In the genomic region with DNA sequence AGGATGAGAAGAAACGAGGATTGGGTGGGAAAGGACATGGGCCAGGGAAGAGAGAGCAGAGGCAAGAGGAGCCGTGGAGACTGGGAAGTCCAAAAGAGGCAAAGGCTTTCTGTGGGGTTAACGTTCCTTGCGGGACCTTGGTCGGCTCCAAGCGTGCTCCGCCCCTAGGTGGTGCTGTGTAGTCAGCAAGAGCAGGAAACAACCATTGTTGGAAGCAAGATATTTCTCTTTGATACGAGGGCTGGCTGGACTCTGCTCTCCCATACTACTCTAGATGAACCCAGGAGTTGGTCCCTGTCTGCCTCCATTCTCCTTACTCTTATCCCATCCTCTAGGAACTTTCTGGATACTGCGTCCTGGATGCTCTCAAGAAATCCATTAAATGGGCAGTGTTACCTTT, we compare ENCODE assay signal across 8 mouse cellular contexts.
DNase-seq lines count a peak whose midpoint lies in the region; ATAC-seq and TF ChIP-seq lines count a peak whose summit lies in the region.

No protein-coding gene starts in this region.

- H3K4me1 ChIP-seq in heart, embryonic 10.5 days: peaks cover 4% of the 10 kb centered on the region; the same call in 1 of the 2 replicates
- H3K4me1 ChIP-seq in liver, postnatal 0 days (ENCODE audit: insufficient read depth): no peaks in the 10 kb centered on the region

- H3K27ac ChIP-seq in heart, embryonic 10.5 days: no peak overlapping the region
- H3K27ac ChIP-seq in liver, postnatal 0 days (ENCODE audit: low read depth): no peak overlapping the region

- no peaks in the 10 kb centered on the region for H3K79me3 ChIP-seq in C2C12 (ENCODE audit: low read depth)

- H3ac ChIP-seq in C2C12 (ENCODE audit: control insufficient read depth, insufficient read length, low read depth): peak overlapping the region; percentile 48

- H3K79me2 ChIP-seq in C2C12 (ENCODE audit: control insufficient read depth, insufficient read depth): no peaks in the 10 kb centered on the region

- ATAC-seq in liver, postnatal 0 days: no peak
- ATAC-seq in megakaryocyte, adult 5-6 weeks (ENCODE audit: poor library complexity, severe bottlenecking): no peak

- TF ChIP-seq EP300 in liver, postnatal 0 days (IDR thresholded peaks at IDR 0.05; ENCODE audit: low read depth): no peak

- TF ChIP-seq CTCF in C2C12 (IDR thresholded peaks at IDR 0.05; ENCODE audit: control insufficient read depth, insufficient read depth, insufficient read length): peak; percentile 83
- TF ChIP-seq CTCF in liver, postnatal 0 days (IDR thresholded peaks at IDR 0.05; ENCODE audit: low read depth): peak; percentile 64

- 17% methylated on average over 9 of the region's 9 CpGs for WGBS in heart, embryonic 10.5 days
- WGBS in liver, postnatal 0 days (ENCODE audit: insufficient replicate concordance): 15% methylated on average over 9 of the region's 9 CpGs

- no peak overlapping the region for H3K4me2 ChIP-seq in liver, postnatal 0 days (ENCODE audit: low read depth, low read length)

- no peak overlapping the region for H3K4me3 ChIP-seq in C2C12 (ENCODE audit: insufficient read depth, poor library complexity, severe bottlenecking)
- H3K4me3 ChIP-seq in heart, embryonic 10.5 days: no peak overlapping the region
- H3K4me3 ChIP-seq in liver, postnatal 0 days (ENCODE audit: low read depth, low read length): no peak overlapping the region

- no peaks in the 10 kb centered on the region for H3K36me3 ChIP-seq in C2C12 (ENCODE audit: control insufficient read depth, insufficient read depth)
- no peaks in the 10 kb centered on the region for H3K36me3 ChIP-seq in heart, embryonic 10.5 days
- no peaks in the 10 kb centered on the region for H3K36me3 ChIP-seq in liver, postnatal 0 days (replicated peaks; ENCODE audit: insufficient read depth, low read length)

- no peak overlapping the region for H3K9ac ChIP-seq in liver, postnatal 0 days (replicated peaks)

- H3K9me3 ChIP-seq in heart, embryonic 10.5 days: no peaks in the 10 kb centered on the region
- no peaks in the 10 kb centered on the region for H3K9me3 ChIP-seq in liver, postnatal 0 days (ENCODE audit: low read length)

- peak; percentile 68 to 86 for DNase-seq in adrenal gland, adult (ENCODE audit: inconsistent age in 2 of 2, low spot score in 1 of 2)
- peak; percentile 61 for DNase-seq in embryo, embryonic 9.5 days (ENCODE audit: extremely low spot score)
- DNase-seq in heart, embryonic 10.5 days (ENCODE audit: low spot score): peak; percentile 78
- DNase-seq in kidney, postnatal 36 days: peak; percentile 76 to 91
- peak; percentile 52 for DNase-seq in liver, postnatal 0 days
- DNase-seq in right cerebral cortex, postnatal 25 days: peak; percentile 49

- no peaks in the 10 kb centered on the region for H3K27me3 ChIP-seq in C2C12 (ENCODE audit: control insufficient read depth, insufficient read depth, insufficient read length)
- H3K27me3 ChIP-seq in heart, embryonic 10.5 days (ENCODE audit: insufficient read depth, poor library complexity, severe bottlenecking): peaks cover 7% of the 10 kb centered on the region; the same call in 1 of the 2 replicates
- H3K27me3 ChIP-seq in liver, postnatal 0 days (ENCODE audit: insufficient read depth, low read length): no peaks in the 10 kb centered on the region

TF ChIP-seq in C2C12, 6 proteins besides CTCF, POLR2A, EP300 and RAD21:
- peak; percentile 35 for TF ChIP-seq MAX (IDR thresholded peaks at IDR 0.05)
- no peak for TF ChIP-seq MYOD1 (IDR thresholded peaks at IDR 0.05; ENCODE audit: control insufficient read depth, insufficient read length, low read depth)
